Mouse (Mus musculus): Measurements from ENCODE around the gene Gcc2.
"Not testable (repeated sequence)": the region's sequence is repeated elsewhere in the genome, so short reads cannot be mapped to it uniquely, and the experiment has no call there.

Gcc2 gene

DNA sequence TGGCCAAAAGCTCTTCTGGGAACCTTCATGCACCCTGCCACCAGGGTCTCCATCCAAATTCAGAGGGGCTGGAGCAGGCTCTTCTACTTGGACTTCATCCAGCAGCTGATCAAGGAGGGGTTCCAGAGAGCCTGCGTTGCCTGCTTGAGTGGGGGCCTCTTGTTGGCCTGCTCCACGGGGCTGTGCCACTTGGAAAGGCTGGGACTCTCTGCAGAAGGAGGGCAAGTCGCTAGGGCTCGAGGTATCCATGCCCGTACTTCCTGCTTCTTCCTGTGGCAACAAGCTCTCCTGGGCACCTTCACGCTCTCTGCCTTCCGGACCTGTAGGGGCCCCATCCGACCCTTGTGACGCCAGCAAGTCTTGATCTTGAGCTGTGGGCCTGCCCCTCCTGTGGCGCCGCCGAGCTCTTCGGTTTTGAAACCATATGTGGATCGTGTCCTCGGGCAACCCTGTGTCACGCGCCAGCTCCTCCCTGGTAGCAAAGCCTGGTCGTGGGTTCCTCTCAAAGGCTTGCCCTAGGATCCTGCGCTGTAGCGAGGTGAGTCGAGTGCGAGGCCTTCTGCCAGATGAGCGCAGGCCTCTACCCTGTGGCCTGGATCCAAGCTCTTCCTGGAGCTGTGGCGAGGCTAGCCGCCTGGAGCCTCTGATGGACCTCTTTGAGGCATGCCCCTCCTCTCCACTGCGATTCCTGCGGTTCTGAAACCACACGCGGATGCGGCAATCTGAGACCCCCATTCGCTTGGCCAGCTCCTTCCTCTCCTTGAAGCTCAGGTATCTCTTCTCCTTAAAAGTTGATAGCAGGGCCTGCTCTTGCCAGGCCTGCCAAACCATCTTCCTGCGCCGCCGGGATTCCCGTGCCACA, 23.3 kb upstream of the Gcc2 start:
- DNase-seq (ENCODE audit: low spot score in 2 of 2), result peak; percentile 75 to 78

DNA sequence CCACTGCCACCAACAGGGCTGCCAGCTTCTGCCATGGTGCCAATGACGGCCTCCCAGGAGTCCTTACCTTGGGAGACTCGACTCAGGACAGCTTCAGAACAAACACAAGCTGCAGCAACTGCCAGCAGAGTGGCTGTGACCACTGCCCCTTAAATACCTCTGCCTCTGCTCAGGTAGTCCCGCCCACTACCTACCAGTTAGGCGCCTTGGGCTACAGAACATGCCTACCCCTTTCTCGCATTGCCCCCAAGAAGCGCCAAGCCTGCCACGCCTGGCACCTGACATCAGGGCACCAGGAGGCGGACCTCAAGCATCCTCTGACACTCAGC, 22.7 kb upstream of the Gcc2 start, which contains the start of gene Duxf3:
TSS of gene Duxf3 (minus strand) at position 35 of the 329 bp plus-strand sequence.
- DNase-seq (ENCODE audit: low spot score in 2 of 2), result peak in 1 of 2 experiments; percentile 25

GRCm38 (mm10) chr10:58233054-58233739, 22.1 kb upstream of the Gcc2 start:
- peak in 1 of 2 experiments; percentile 53 for DNase-seq (ENCODE audit: low spot score in 2 of 2)

DNA sequence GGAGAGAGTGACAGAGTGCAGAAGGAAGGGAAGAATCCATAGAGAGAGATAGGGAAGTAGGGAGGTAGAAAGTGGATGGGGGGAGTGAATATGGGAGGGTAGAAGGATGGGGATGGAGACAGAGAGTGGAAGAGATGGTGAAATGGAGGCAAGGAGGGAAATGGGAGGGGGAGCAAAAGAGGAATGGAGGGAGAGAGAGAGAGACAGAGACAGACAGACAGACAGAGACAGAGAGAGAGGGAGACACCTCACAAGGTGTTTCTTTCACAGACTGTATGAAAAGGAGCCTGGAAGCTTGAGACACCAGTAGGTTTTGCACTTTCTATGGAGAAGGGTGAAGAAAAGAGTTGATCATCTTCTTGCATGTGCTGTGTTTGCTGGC, 21.6 kb upstream of the Gcc2 start:
- not testable (repeated sequence) for DNase-seq (ENCODE audit: low spot score in 2 of 2)

- DNase-seq (ENCODE audit: low spot score in 2 of 2), result peak in 1 of 2 experiments; percentile 40
These were observed 20.3 kb upstream of the Gcc2 start for GRCm38 (mm10) chr10:58234985-58235384.

GRCm38 (mm10) chr10:58236613-58237012, 18.7 kb upstream of the Gcc2 start, which contains the start of gene Gm4981:
Gene Gm4981, minus strand, starts transcription at chr10:58236701.
- DNase-seq (ENCODE audit: low spot score in 2 of 2), result no peak

DNA sequence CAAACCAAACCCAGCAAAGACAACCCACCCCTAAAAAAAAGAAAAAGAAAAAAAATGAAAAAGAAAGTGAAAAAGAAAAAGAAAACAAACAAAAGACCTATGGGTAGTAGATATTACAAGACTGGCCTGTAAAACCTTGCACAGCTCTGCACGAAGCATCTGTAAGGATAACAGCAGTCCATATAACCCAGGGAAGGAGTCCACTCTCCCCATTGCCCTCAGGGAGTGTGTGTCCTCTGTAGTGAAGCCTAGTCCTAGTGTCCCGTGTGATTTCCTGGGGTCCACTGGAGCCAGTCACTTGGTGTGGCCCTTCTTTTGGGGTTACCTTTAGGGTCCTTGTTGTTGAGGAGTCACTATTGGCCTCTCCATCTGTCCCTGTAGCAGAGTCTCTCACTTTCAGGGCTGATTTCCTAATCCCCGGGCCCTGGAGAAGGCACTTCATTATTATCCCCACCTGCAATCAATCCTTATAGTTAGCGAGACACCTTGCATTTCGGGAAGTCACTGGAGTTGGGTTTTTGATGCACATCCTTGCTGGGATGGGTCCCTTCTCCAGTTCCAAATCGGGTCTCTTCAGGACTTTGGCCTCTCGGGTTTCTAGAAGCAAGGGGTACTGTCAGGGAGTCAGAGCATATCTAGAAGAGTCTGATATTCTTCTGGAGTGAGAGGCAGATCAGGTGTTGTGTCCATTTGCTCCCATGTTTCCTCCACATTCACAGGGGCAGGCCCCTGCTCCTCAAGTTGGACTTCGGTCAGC, 16.1 kb upstream of the Gcc2 start:
- DNase-seq (ENCODE audit: low spot score in 2 of 2), result peak; percentile 68 to 72

- DNase-seq (ENCODE audit: low spot score in 2 of 2), result no peak
These were observed 5.8 kb upstream of the Gcc2 start for GRCm38 (mm10) chr10:58249535-58249934.

GRCm38 (mm10) chr10:58254635-58255175, 592 bp upstream of the Gcc2 start:
- no peak for DNase-seq (ENCODE audit: low spot score in 2 of 2)

DNA sequence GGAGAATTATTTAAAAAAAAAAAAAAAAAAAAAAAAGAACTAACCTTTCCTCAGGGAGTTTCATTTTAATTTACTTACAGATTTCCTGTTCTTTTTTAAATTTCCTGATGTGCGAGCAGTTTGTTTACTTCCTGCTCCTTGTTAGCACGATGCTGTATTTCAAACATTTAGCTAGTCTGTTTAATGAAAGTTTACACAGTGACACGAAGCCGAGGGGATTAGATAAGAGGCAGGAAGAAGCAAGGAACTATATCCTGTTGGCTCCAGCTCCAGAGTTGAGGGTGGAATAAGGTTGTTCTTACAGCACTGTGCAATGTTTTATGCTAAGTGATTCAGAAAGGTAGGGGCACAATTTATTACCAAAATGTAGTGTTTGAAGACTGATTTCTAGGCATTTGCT, 657 bp downstream of the Gcc2 start:
- no peak for DNase-seq (ENCODE audit: low spot score in 2 of 2)

- DNase-seq (ENCODE audit: low spot score in 2 of 2), result no peak
These were observed 3.2 kb downstream of the Gcc2 start for GRCm38 (mm10) chr10:58258466-58258865.

- DNase-seq (ENCODE audit: low spot score in 2 of 2), result no peak
These were observed 26.9 kb downstream of the Gcc2 start for GRCm38 (mm10) chr10:58282238-58282637.

DNA sequence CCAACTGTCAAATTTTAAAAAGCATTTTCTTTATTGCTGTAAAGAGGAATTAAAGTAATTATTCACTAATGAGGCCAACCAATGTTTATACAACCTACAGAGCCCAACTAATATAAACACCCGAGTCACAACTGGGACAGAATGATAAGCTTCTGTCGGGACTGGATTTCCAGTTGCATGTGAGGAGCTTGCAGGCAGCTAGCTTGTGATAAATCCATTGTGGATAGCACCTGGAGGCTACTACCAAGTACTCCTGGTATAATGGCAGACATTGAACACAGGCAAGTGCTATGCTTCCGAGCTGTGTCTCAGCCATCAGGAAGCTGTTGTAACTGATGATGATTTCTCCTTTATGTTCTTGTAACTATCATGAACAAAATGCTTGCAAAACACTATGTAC, 35.4 kb downstream of the Gcc2 start:
- no peak for DNase-seq (ENCODE audit: low spot score in 2 of 2)

GRCm38 (mm10) chr10:58294246-58294645, 38.9 kb downstream of the Gcc2 start:
- no peak for DNase-seq (ENCODE audit: low spot score in 2 of 2)

- no peak for DNase-seq (ENCODE audit: low spot score in 2 of 2)
These were observed 40.3 kb downstream of the Gcc2 start for GRCm38 (mm10) chr10:58295605-58296004.

GRCm38 (mm10) chr10:58304996-58305395, 49.7 kb downstream of the Gcc2 start:
- no peak for DNase-seq (ENCODE audit: low spot score in 2 of 2)

DNA sequence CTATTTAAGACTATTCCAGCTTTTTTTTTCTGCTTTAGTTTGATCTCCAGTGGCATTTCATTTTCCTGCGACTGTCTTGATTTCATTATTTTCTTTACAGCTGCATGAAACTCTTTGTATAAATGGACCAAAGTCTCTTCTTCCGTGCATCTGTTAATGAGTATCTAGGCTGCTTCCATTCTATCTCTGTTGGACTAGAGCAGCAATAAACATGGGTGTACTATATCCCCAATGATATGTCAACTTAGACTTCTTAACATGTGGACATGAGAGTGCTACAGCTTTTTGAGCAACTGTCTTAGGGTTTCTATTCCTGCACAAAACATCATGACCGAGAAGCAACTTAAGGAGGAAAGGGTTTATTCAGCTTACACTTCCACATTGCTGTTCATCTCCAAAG, 51.6 kb downstream of the Gcc2 start:
- no peak for DNase-seq (ENCODE audit: low spot score in 2 of 2)

DNA sequence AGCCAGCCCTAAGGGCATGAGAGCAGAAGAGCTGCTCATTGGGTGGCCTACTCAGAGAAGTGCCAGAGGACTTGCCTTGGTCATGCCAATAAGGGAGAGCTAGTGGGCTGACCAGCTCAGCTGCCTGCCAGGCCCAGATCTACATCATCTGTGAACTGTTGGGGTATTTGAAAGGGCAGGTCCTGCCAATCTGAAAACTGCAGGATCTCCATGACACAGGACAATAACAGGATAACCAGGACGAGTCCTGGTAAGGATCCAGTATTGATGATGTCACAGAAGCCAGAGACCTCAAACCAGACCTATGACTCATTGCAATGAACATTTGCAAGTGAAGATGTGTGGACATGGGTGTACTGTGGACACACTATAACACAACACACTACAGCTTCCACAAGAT, 55.5 kb downstream of the Gcc2 start:
- no peak for DNase-seq (ENCODE audit: low spot score in 2 of 2)

- DNase-seq (ENCODE audit: low spot score in 2 of 2), result no peak
These were observed 57.6 kb downstream of the Gcc2 start for GRCm38 (mm10) chr10:58312887-58313286.

GRCm38 (mm10) chr10:58320881-58321280, 65.6 kb downstream of the Gcc2 start:
- peak in 1 of 2 experiments; percentile 23 for DNase-seq (ENCODE audit: low spot score in 2 of 2)

- no peak for DNase-seq (ENCODE audit: low spot score in 2 of 2)
These were observed 67.2 kb downstream of the Gcc2 start for GRCm38 (mm10) chr10:58322361-58323027.

Measured in heart, adult 9 months (tissue).